Mouse (Mus musculus) liver, postnatal 0 days (tissue): ENCODE results near the gene Heatr4. TPM values are rescaled to one million over a fixed set of nuclear protein-coding genes. Genes with fewer than 3 reads are reported as not detected.

Experiments
- ATAC-seq: fragments of 200-750 bp; cut with Nextera tagmentation; 2 replicates; pipeline ENCODE4 v1.8.0; 2017; ENCODE audit warnings: mild to moderate bottlenecking, moderate library complexity
- DNase-seq: peaks from one replicate; pipeline ENCODE4 v3.0.0-alpha.2; 2016
- H3K27ac ChIP-seq: fragments of 300-500 bp; sonication (generic); 2 replicates; pipeline ENCODE4 v1.5.1; 2014; ENCODE audit warnings: antibody characterized with exemption, moderate library complexity, mild to moderate bottlenecking, low read depth
- H3K27me3 ChIP-seq: fragments of 300-500 bp; sonication (generic); 2 replicates; pipeline ENCODE4 v1.6.1; 2014; ENCODE audit warnings: low read length, control low read depth, mixed read lengths; ENCODE audit not compliant: insufficient read depth
- H3K36me3 ChIP-seq: fragments of 300-500 bp; sonication (generic); replicated peaks from 2 replicates; pipeline ENCODE4 v1.6.1; 2014; ENCODE audit warnings: mild to moderate bottlenecking, control low read depth, low read length, moderate library complexity, mixed read lengths; ENCODE audit not compliant: insufficient read depth
- H3K4me1 ChIP-seq: fragments of 300-500 bp; sonication (generic); 2 replicates; pipeline ENCODE4 v1.6.1; 2014; ENCODE audit warnings: antibody characterized with exemption, mild to moderate bottlenecking, control low read depth; ENCODE audit not compliant: insufficient read depth
- H3K4me2 ChIP-seq: fragments of 300-500 bp; sonication (generic); 2 replicates; pipeline ENCODE4 v1.6.1; 2014; ENCODE audit warnings: low read depth, mild to moderate bottlenecking, low read length, moderate library complexity, mixed read lengths
- H3K4me3 ChIP-seq: fragments of 300-500 bp; sonication (generic); 2 replicates; pipeline ENCODE4 v1.5.1; 2014; ENCODE audit warnings: low read depth, low read length
- H3K9ac ChIP-seq: fragments of 300-500 bp; sonication (generic); replicated peaks from 2 replicates; pipeline ENCODE4 v1.6.1; 2014; ENCODE audit warnings: mild to moderate bottlenecking, moderate library complexity
- H3K9me3 ChIP-seq: fragments of 300-500 bp; sonication (generic); 2 replicates; pipeline ENCODE4 v1.6.1; 2016; ENCODE audit warnings: mild to moderate bottlenecking, control low read depth, low read length, mixed read lengths
- CTCF ChIP-seq: sonication (generic); IDR thresholded peaks from 2 replicates; pipeline ENCODE4 v1.5.1; 2016; ENCODE audit warnings: antibody characterized with exemption, low read depth
- EP300 ChIP-seq: IDR thresholded peaks from 2 replicates; pipeline ENCODE4 v1.6.1; 2016; ENCODE audit warnings: antibody characterized with exemption, low read depth, mild to moderate bottlenecking
- WGBS: fragments of 180-500 bp; shearing (Covaris S2); extraction: QIAGEN DNeasy Blood & Tissue Kit; methylation state at CpG from one replicate; pipeline ENCODE4 v1.1.7; 2014; ENCODE audit not compliant: insufficient replicate concordance; 5-methylcytosine and 5-hydroxymethylcytosine counted together
- polyA plus RNA-seq: library from polyadenylated mRNA; unstranded; fragments of >200 nt; fragmentation: Nextera tagmentation; extraction: Ambion mirVana; gene quantifications from 2 replicates; pipeline ENCODE4 v1.2.1, GENCODE M21; 2015

The Heatr4 gene
- polyA plus RNA-seq, 1 experiment from 2014 or later: not detected

GRCm38 (mm10) chr12:83929186-83929804, 55.4 kb downstream of the Heatr4 start:
- H3K9me3 ChIP-seq: no peaks in the 10 kb centered on the region
- 0 out of 2 replicates have a peak overlapping the region, but pooled peaks have one; percentile 13 for H3K4me2 ChIP-seq
- H3K36me3 ChIP-seq: no peaks in the 10 kb centered on the region
- peak overlapping the region; percentile 55 for H3K27ac ChIP-seq
- H3K9ac ChIP-seq: 0 out of 2 replicates have a peak overlapping the region, but pooled peaks have one; percentile 6
- H3K27me3 ChIP-seq: no peaks in the 10 kb centered on the region
- TF ChIP-seq EP300: peak; percentile 48; the same call in 1 of the 2 replicates
- TF ChIP-seq CTCF: no peak
- no peak for DNase-seq
- no peak for ATAC-seq
- WGBS: 15% methylated on average over 2 of the region's 2 CpGs
- H3K4me3 ChIP-seq: no peak overlapping the region
- peaks cover 28% of the 10 kb centered on the region for H3K4me1 ChIP-seq

GRCm38 (mm10) chr12:83927747-83928146, 56.9 kb downstream of the Heatr4 start:
- TF ChIP-seq CTCF: no peak
- TF ChIP-seq EP300: no peak
- H3K4me2 ChIP-seq: peak overlapping the region; percentile 2; the same call in 1 of the 2 replicates
- H3K27me3 ChIP-seq: no peaks in the 10 kb centered on the region
- 34% methylated on average over 4 of the region's 4 CpGs for WGBS
- H3K4me1 ChIP-seq: peaks cover 37% of the 10 kb centered on the region
- peak overlapping the region; percentile 29; the same call in 1 of the 2 replicates for H3K27ac ChIP-seq
- no peaks in the 10 kb centered on the region for H3K9me3 ChIP-seq
- no peak overlapping the region for H3K9ac ChIP-seq
- H3K36me3 ChIP-seq: no peaks in the 10 kb centered on the region
- no peak overlapping the region for H3K4me3 ChIP-seq
- no peak for ATAC-seq
- no peak for DNase-seq

- no peaks in the 10 kb centered on the region for H3K27me3 ChIP-seq
- H3K4me1 ChIP-seq: peaks cover 37% of the 10 kb centered on the region
- H3K4me3 ChIP-seq: no peak overlapping the region
- DNase-seq: no peak
- 73% methylated on average over 2 of the region's 2 CpGs for WGBS
- no peak for ATAC-seq
- H3K27ac ChIP-seq: no peak overlapping the region
- no peaks in the 10 kb centered on the region for H3K9me3 ChIP-seq
- H3K4me2 ChIP-seq: no peak overlapping the region
- H3K9ac ChIP-seq: no peak overlapping the region
- TF ChIP-seq EP300 (no peak), CTCF (no peak)
- no peaks in the 10 kb centered on the region for H3K36me3 ChIP-seq
Measured at GRCm38 (mm10) chr12:83926061-83926460, 58.6 kb downstream of the Heatr4 start.

- peak overlapping the region; percentile 57 for H3K4me2 ChIP-seq
- no peaks in the 10 kb centered on the region for H3K9me3 ChIP-seq
- ATAC-seq (no peak), DNase-seq (no peak)
- no peak overlapping the region; the same call in 1 of the 2 replicates for H3K4me3 ChIP-seq
- H3K4me1 ChIP-seq: peaks cover 44% of the 10 kb centered on the region
- H3K27ac ChIP-seq: peak overlapping the region; percentile 67
- no peak for TF ChIP-seq EP300
- TF ChIP-seq CTCF: no peak
- H3K27me3 ChIP-seq: no peaks in the 10 kb centered on the region
- H3K9ac ChIP-seq: 0 out of 2 replicates have a peak overlapping the region, but pooled peaks have one; percentile 2
- WGBS: 49% methylated on average over 7 of the region's 7 CpGs
- no peaks in the 10 kb centered on the region for H3K36me3 ChIP-seq
Measured at GRCm38 (mm10) chr12:83925160-83925703, 59.4 kb downstream of the Heatr4 start.

- H3K4me2 ChIP-seq: no peak overlapping the region
- peaks cover 44% of the 10 kb centered on the region for H3K4me1 ChIP-seq
- no peaks in the 10 kb centered on the region for H3K27me3 ChIP-seq
- 0 out of 2 replicates have a peak overlapping the region, but pooled peaks have one; percentile 70 for H3K27ac ChIP-seq
- ATAC-seq (no peak), DNase-seq (no peak)
- H3K9me3 ChIP-seq: no peaks in the 10 kb centered on the region
- no peak overlapping the region for H3K4me3 ChIP-seq
- H3K9ac ChIP-seq: no peak overlapping the region; the same call in 1 of the 2 replicates
- 66% methylated on average over 3 of the region's 3 CpGs for WGBS
- TF ChIP-seq CTCF: no peak
- no peak for TF ChIP-seq EP300
- no peaks in the 10 kb centered on the region for H3K36me3 ChIP-seq
Measured at GRCm38 (mm10) chr12:83924332-83924731, 60.3 kb downstream of the Heatr4 start.

- WGBS: 63% methylated on average over 1 of the region's 1 CpGs
- H3K4me1 ChIP-seq: peaks cover 45% of the 10 kb centered on the region
- H3K9ac ChIP-seq: no peak overlapping the region
- peak overlapping the region; percentile 70; the same call in 1 of the 2 replicates for H3K27ac ChIP-seq
- no peak for ATAC-seq
- TF ChIP-seq CTCF (no peak), EP300 (0 out of 2 replicates have a peak, but pooled peaks have one; percentile 24)
- no peak for DNase-seq
- H3K9me3 ChIP-seq: no peaks in the 10 kb centered on the region
- peak overlapping the region; percentile 99; the same call in 1 of the 2 replicates for H3K4me2 ChIP-seq
- H3K4me3 ChIP-seq: no peak overlapping the region
- no peaks in the 10 kb centered on the region for H3K36me3 ChIP-seq
- H3K27me3 ChIP-seq: no peaks in the 10 kb centered on the region
Measured at GRCm38 (mm10) chr12:83923486-83923859, 61.2 kb downstream of the Heatr4 start.
